Mouse (Mus musculus): Measurements from ENCODE around the gene Syngr2. TPM values are rescaled to one million over a fixed set of nuclear protein-coding genes. Genes with fewer than 3 reads are reported as not detected.

The Syngr2 gene
- polyA plus RNA-seq, 1 experiment from 2014 or later, result 32.7 TPM

DNA sequence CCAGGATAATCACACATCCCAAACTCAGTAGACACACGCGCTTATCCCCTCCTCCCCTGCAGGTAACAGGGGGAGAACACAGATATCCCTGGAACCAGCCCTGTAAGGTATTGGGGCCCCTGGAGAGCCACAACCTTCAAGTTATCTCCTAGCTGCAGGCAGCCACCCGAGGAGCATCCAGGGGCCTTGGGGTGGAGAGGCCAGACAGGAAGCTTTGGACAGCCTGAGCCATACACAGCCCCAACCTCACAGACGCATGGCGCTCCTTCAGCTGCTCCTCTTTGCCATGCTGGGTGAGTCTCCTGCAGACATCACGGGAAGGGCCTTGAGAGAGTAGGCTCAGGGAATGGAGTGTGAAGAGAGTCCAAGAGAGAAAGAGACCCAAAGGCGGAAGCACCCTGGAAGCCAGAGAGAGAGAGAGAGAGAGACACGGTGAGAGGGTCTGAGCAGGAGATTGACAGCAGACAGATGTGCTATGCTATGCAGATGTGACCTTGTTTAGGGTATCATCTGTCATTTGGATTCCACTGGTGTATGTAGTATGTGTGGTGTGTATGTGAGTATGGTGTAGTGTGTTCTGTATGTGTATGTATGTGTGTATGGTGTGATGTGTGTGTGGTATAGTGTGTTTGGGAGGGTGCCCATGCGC, 11.8 kb upstream of the Syngr2 start, which contains the start of gene 6030468B19Rik:
Gene 6030468B19Rik (plus strand): TSS at position 150 of the 649 bp plus-strand sequence.
- H3K4me3 ChIP-seq (ENCODE audit: low read depth, low read length), result no peak within 1 kb of the TSS
- no peak for ATAC-seq (replicated peaks; ENCODE audit: low FRiP score)
- DNase-seq (ENCODE audit: low spot score), result no peak

DNA sequence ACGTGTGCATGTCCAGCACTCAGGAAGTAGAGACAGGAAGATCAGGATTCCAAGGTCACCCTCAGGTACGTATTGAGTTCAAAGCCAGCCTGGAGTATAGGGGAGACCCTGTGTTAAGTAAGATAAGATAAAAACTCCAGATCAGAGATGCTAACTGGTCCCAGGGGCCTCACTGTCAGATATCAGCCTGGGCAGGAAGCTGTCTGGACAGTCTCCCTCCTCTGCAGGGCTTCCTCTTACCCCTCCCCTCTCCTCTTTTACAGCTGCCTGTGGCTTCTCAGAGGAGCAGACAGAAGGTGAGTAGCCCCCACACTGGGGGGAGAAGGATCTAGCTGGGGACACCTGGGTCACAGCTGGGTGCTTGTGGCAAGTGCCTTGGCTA, 11.3 kb upstream of the Syngr2 start:
- WGBS, result 67% methylated on average over 2 of the region's 2 CpGs
- Histone ChIP-seq H3K27me3 (ENCODE audit: control insufficient read depth, insufficient read depth, low read length) (no peaks in the 10 kb centered on the region), H3K9ac (ENCODE audit: low read length) (no peak overlapping the region), H3K9me3 (ENCODE audit: control insufficient read depth, low read length) (no peaks in the 10 kb centered on the region), H3K4me3 (ENCODE audit: low read depth, low read length) (no peak overlapping the region), H3K36me3 (ENCODE audit: control insufficient read depth, insufficient read depth, low read length) (no peaks in the 10 kb centered on the region), H3K4me1 (replicated peaks; ENCODE audit: control insufficient read depth, insufficient read depth, low read length) (no peaks in the 10 kb centered on the region), H3K27ac (ENCODE audit: low read depth, low read length) (no peak overlapping the region), H3K4me2 (ENCODE audit: low read depth, low read length, severe bottlenecking) (no peak overlapping the region)
- no peak for DNase-seq (ENCODE audit: low spot score)
- ATAC-seq (replicated peaks; ENCODE audit: low FRiP score), result no peak

More for the DNA sequence above, 11.8 kb upstream of the Syngr2 start, which contains the start of gene 6030468B19Rik:
- 57% methylated on average over 9 of the region's 9 CpGs for WGBS
- Histone ChIP-seq H3K36me3 (ENCODE audit: control insufficient read depth, insufficient read depth, low read length) (no peaks in the 10 kb centered on the region), H3K9ac (ENCODE audit: low read length) (no peak within 1 kb of the TSS), H3K27me3 (ENCODE audit: control insufficient read depth, insufficient read depth, low read length) (0 out of 2 replicates have a peak, but pooled peaks cover 1% of the 10 kb centered on the region), H3K4me2 (ENCODE audit: low read depth, low read length, severe bottlenecking) (no peak within 1 kb of the TSS), H3K4me1 (replicated peaks; ENCODE audit: control insufficient read depth, insufficient read depth, low read length) (no peaks in the 10 kb centered on the region), H3K27ac (ENCODE audit: low read depth, low read length) (no peak within 1 kb of the TSS), H3K9me3 (ENCODE audit: control insufficient read depth, low read length) (no peaks in the 10 kb centered on the region)

DNA sequence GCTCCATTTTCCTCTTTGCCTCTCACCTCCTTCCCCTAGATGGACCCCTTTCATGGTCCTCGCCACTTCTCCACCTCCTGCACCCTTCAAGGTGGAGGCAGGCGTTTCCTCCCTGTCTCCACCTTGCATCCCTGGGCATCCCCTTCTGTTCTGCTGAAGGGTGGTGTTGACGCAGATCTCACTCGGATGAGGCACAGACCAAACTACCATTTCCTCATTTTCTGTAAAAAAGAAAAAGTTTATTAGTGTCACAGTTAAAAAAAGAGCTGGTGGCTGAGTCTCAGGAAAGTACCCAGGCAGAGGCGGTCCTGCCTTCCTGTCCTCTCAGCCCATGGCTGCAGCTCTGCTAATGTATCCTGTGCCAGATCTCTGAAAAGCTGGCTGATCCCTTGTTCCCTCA, 10.3 kb upstream of the Syngr2 start:
- no peaks in the 10 kb centered on the region for H3K9me3 ChIP-seq (ENCODE audit: control insufficient read depth, low read length)
- 74% methylated on average over 5 of the region's 5 CpGs for WGBS
- H3K4me2 ChIP-seq (ENCODE audit: low read depth, low read length, severe bottlenecking), result no peak overlapping the region
- DNase-seq (ENCODE audit: low spot score) (no peak), ATAC-seq (replicated peaks; ENCODE audit: low FRiP score) (no peak)
- no peaks in the 10 kb centered on the region for H3K36me3 ChIP-seq (ENCODE audit: control insufficient read depth, insufficient read depth, low read length)
- H3K4me1 ChIP-seq (replicated peaks; ENCODE audit: control insufficient read depth, insufficient read depth, low read length), result no peaks in the 10 kb centered on the region
- no peak overlapping the region for H3K27ac ChIP-seq (ENCODE audit: low read depth, low read length)
- H3K4me3 ChIP-seq (ENCODE audit: low read depth, low read length), result no peak overlapping the region
- H3K9ac ChIP-seq (ENCODE audit: low read length), result no peak overlapping the region
- no peaks in the 10 kb centered on the region for H3K27me3 ChIP-seq (ENCODE audit: control insufficient read depth, insufficient read depth, low read length)

DNA sequence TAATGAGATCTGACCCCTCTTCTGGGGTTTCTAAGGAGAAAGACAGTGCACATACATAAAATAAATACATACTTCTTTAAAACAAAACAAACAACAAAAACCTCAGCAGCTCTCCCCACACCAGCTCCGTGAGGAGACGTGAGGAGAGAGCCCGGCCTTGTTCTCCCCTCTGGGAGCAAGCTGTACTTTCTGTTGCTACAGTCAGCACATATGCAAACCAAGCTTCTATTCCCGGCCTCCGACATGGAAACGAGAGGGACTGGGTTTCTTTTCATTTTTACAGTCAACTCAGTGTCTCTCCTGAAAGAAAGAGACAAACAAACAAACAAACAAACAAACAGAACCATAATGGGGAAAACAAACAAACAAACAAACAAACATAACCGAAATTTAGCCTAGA, 9.4 kb upstream of the Syngr2 start:
- 88% methylated on average over 7 of the region's 7 CpGs for WGBS
- Histone ChIP-seq H3K27ac (ENCODE audit: low read depth, low read length) (no peak overlapping the region), H3K4me3 (ENCODE audit: low read depth, low read length) (no peak overlapping the region), H3K9me3 (ENCODE audit: control insufficient read depth, low read length) (no peaks in the 10 kb centered on the region), H3K4me2 (ENCODE audit: low read depth, low read length, severe bottlenecking) (no peak overlapping the region), H3K36me3 (ENCODE audit: control insufficient read depth, insufficient read depth, low read length) (no peaks in the 10 kb centered on the region), H3K4me1 (replicated peaks; ENCODE audit: control insufficient read depth, insufficient read depth, low read length) (no peaks in the 10 kb centered on the region), H3K27me3 (ENCODE audit: control insufficient read depth, insufficient read depth, low read length) (no peaks in the 10 kb centered on the region), H3K9ac (ENCODE audit: low read length) (no peak overlapping the region)
- no peak for ATAC-seq (replicated peaks; ENCODE audit: low FRiP score)
- DNase-seq (ENCODE audit: low spot score), result no peak

DNA sequence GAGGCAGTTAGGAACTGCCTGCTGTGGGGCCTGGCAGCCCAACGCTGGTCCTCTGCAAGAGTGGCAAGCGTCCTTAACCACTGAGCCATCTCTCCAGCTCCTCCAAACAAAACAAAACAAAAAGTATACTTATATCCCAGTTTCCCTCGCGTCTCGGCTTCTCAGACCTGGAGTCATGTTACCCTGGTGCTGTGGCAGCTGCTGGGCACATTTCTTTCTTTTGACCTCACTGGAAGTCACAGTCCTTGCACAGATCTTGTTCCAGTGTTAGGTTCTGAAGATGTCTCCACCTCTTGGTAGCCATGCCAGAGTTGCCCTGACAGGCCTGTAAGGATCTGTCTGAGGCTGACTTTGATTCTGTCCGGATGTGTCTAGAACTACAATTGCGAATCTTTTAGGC, 7.8 kb upstream of the Syngr2 start:
- DNase-seq (ENCODE audit: low spot score) (no peak), ATAC-seq (replicated peaks; ENCODE audit: low FRiP score) (no peak)
- 78% methylated on average over 7 of the region's 7 CpGs for WGBS
- no peaks in the 10 kb centered on the region for H3K4me1 ChIP-seq (replicated peaks; ENCODE audit: control insufficient read depth, insufficient read depth, low read length)
- no peaks in the 10 kb centered on the region for H3K36me3 ChIP-seq (ENCODE audit: control insufficient read depth, insufficient read depth, low read length)
- H3K4me3 ChIP-seq (ENCODE audit: low read depth, low read length), result no peak overlapping the region
- no peaks in the 10 kb centered on the region for H3K27me3 ChIP-seq (ENCODE audit: control insufficient read depth, insufficient read depth, low read length)
- H3K9ac ChIP-seq (ENCODE audit: low read length), result no peak overlapping the region
- no peak overlapping the region for H3K4me2 ChIP-seq (ENCODE audit: low read depth, low read length, severe bottlenecking)
- no peaks in the 10 kb centered on the region for H3K9me3 ChIP-seq (ENCODE audit: control insufficient read depth, low read length)
- H3K27ac ChIP-seq (ENCODE audit: low read depth, low read length), result no peak overlapping the region

DNA sequence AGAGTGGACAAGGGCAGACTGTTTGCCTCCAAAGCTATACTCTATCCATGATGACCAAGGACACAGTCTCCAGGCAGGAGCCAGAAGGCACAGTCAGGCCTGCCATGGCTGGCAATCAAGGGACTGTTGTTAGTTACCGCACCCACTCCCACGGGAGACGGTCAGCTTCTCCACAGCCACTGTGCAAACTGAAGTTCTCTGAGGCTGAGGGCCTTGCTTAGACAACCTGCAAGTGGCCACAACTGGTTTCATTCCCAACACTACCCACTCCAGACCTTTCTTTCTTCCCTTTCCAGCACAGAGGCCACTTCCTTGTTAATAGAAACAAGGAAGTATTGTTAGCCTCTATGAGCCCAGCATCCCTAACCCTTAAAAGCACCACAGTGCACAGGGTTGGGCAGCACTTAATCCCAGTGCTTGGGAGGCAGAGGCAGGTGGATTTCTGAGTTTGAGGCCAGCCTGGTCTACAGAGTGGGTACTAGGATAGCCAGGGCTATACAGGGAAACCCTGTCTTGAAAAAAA, 6.2 kb upstream of the Syngr2 start:
- no peak for DNase-seq (ENCODE audit: low spot score)
- H3K36me3 ChIP-seq (ENCODE audit: control insufficient read depth, insufficient read depth, low read length), result no peaks in the 10 kb centered on the region
- no peak for ATAC-seq (replicated peaks; ENCODE audit: low FRiP score)
- 99% methylated on average over 3 of the region's 3 CpGs for WGBS
- H3K27ac ChIP-seq (ENCODE audit: low read depth, low read length), result no peak overlapping the region
- H3K9me3 ChIP-seq (ENCODE audit: control insufficient read depth, low read length), result no peaks in the 10 kb centered on the region
- H3K4me1 ChIP-seq (replicated peaks; ENCODE audit: control insufficient read depth, insufficient read depth, low read length), result no peaks in the 10 kb centered on the region
- H3K4me3 ChIP-seq (ENCODE audit: low read depth, low read length), result no peak overlapping the region
- no peak overlapping the region for H3K9ac ChIP-seq (ENCODE audit: low read length)
- H3K4me2 ChIP-seq (ENCODE audit: low read depth, low read length, severe bottlenecking), result no peak overlapping the region
- no peaks in the 10 kb centered on the region for H3K27me3 ChIP-seq (ENCODE audit: control insufficient read depth, insufficient read depth, low read length)

DNA sequence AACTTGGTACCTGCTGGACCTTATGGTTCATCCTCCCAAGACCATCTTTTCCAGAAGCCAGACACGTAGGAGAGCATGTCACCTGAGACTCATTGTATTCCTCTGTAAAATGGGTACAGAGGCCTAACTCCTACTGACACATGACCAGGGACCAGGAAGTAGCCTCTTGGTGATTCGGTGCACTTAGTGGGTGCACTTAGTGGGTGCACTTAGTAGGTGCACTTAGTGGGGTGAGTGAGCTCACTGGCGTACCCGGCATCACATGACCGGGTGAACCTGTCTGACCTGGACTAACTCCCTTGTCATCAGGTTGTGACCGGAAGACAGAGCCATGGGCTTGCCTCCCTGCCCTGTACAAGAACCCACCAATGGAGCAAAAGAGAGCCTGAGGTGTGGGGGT, 2.7 kb upstream of the Syngr2 start:
- no peaks in the 10 kb centered on the region for H3K27me3 ChIP-seq (ENCODE audit: control insufficient read depth, insufficient read depth, low read length)
- H3K4me2 ChIP-seq (ENCODE audit: low read depth, low read length, severe bottlenecking), result no peak overlapping the region
- H3K4me1 ChIP-seq (replicated peaks; ENCODE audit: control insufficient read depth, insufficient read depth, low read length), result peaks cover 14% of the 10 kb centered on the region
- no peak overlapping the region for H3K27ac ChIP-seq (ENCODE audit: low read depth, low read length)
- DNase-seq (ENCODE audit: low spot score) (no peak), ATAC-seq (replicated peaks; ENCODE audit: low FRiP score) (no peak)
- H3K36me3 ChIP-seq (ENCODE audit: control insufficient read depth, insufficient read depth, low read length), result no peaks in the 10 kb centered on the region
- no peaks in the 10 kb centered on the region for H3K9me3 ChIP-seq (ENCODE audit: control insufficient read depth, low read length)
- H3K9ac ChIP-seq (ENCODE audit: low read length), result no peak overlapping the region
- H3K4me3 ChIP-seq (ENCODE audit: low read depth, low read length), result no peak overlapping the region
- 95% methylated on average over 6 of the region's 6 CpGs for WGBS

DNA sequence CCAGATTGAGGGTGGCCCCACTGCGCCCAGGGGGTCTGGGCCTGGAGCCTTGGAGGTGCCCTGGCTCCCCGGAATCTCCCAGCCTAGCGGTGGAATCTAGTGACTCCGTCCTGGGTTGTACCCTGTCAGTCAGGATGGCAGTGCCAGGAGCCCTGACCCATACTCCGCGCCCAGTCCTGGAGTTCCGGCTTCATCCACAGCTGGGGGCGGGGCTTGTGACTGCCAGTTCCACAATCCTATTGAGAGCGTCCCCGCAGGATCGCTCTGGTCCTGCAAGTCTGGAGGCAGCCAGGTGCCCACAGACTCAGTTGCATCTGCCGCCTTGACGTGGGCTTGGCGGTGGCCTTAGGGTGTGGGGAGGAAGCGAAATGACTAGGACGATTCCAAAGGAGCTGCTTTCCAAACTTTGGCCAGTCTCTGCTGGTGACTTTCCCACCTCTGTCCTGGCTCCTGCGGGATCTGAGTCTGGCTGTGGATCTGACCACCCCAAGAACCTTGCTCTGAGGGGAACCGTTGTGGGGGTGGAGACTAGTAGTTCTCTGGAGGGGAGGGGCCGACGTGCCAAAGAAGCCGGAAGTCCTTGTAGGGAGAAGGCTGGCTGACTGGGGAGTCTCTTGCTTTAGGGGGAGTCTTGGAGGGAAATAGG, 1.1 kb downstream of the Syngr2 start:
- Histone ChIP-seq H3K9ac (ENCODE audit: low read length) (peak overlapping the region; percentile 58), H3K4me1 (replicated peaks; ENCODE audit: control insufficient read depth, insufficient read depth, low read length) (peaks cover 14% of the 10 kb centered on the region), H3K9me3 (ENCODE audit: control insufficient read depth, low read length) (no peaks in the 10 kb centered on the region), H3K27ac (ENCODE audit: low read depth, low read length) (no peak overlapping the region), H3K4me3 (ENCODE audit: low read depth, low read length) (peak overlapping the region; percentile 67), H3K4me2 (ENCODE audit: low read depth, low read length, severe bottlenecking) (peak overlapping the region; percentile 96), H3K36me3 (ENCODE audit: control insufficient read depth, insufficient read depth, low read length) (peaks cover 2% of the 10 kb centered on the region; the same call in 1 of the 2 replicates), H3K27me3 (ENCODE audit: control insufficient read depth, insufficient read depth, low read length) (no peaks in the 10 kb centered on the region)
- peak; percentile 92 for DNase-seq (ENCODE audit: low spot score)
- 1% methylated on average over 21 of the region's 21 CpGs for WGBS
- peak; percentile 85 for ATAC-seq (replicated peaks; ENCODE audit: low FRiP score)

Data from forebrain, embryonic 11.5 days (tissue).